Mouse (Mus musculus): Measurements from ENCODE around the gene Rab11a. TPM values are rescaled to one million over a fixed set of nuclear protein-coding genes. Genes with fewer than 3 reads are reported as not detected.

Gene Rab11a
- polyA plus RNA-seq, 2 experiments, result 89.6 to 243 TPM

- TF ChIP-seq EP300 (IDR thresholded peaks at IDR 0.05; ENCODE audit: low read depth) (0 out of 2 replicates have a peak, but pooled peaks have one; percentile 9), CTCF (IDR thresholded peaks at IDR 0.05; ENCODE audit: low read depth) (peak; percentile 70)
- Histone ChIP-seq H3K4me3 (ENCODE audit: insufficient read depth in 1 of 2, low read depth in 2 of 2, low read length in 2 of 2) (no peak overlapping the region), H3K4me2 (ENCODE audit: low read depth) (no peak overlapping the region), H3K9ac (replicated peaks) (no peak overlapping the region), H3K27ac (no peak overlapping the region), H3K4me1 (replicated peaks; ENCODE audit: control insufficient read depth in 2 of 2, insufficient read depth in 2 of 2, low read length in 1 of 2) (peaks cover 0 to 8% of the 10 kb centered on the region in 2 experiments; a peak in 1 of 4 replicates), H3K9me3 (ENCODE audit: control insufficient read depth, low read length) (no peaks in the 10 kb centered on the region), H3K36me3 (replicated peaks; ENCODE audit: control insufficient read depth, insufficient read depth, low read depth) (no peaks in the 10 kb centered on the region), H3K27me3 (ENCODE audit: control insufficient read depth, insufficient read depth, low read length) (no peaks in the 10 kb centered on the region)
- ATAC-seq (ENCODE audit: insufficient read depth) (no peak), DNase-seq (ENCODE audit: low read depth in 3 of 3, low spot score in 3 of 3) (peak in 1 of 3 experiments; percentile 47)
- WGBS (ENCODE audit: insufficient replicate concordance), result 70% methylated on average over 9 of the region's 9 CpGs
Observed at GRCm38 (mm10) chr9:64769066-64769695, 31.6 kb upstream of the Rab11a start.

- Histone ChIP-seq H3K4me1 (replicated peaks; ENCODE audit: control insufficient read depth in 2 of 2, insufficient read depth in 2 of 2, low read length in 1 of 2) (peaks cover 0 to 8% of the 10 kb centered on the region in 2 experiments; a peak in 1 of 4 replicates), H3K27me3 (ENCODE audit: control insufficient read depth, insufficient read depth, low read length) (no peaks in the 10 kb centered on the region), H3K4me3 (ENCODE audit: insufficient read depth in 1 of 2, low read depth in 2 of 2, low read length in 2 of 2) (no peak overlapping the region), H3K27ac (no peak overlapping the region), H3K9me3 (ENCODE audit: control insufficient read depth, low read length) (no peaks in the 10 kb centered on the region), H3K9ac (replicated peaks) (no peak overlapping the region), H3K4me2 (ENCODE audit: low read depth) (no peak overlapping the region), H3K36me3 (replicated peaks; ENCODE audit: control insufficient read depth, insufficient read depth, low read depth) (no peaks in the 10 kb centered on the region)
- no peak for DNase-seq (ENCODE audit: low read depth in 3 of 3, low spot score in 3 of 3)
- WGBS (ENCODE audit: insufficient replicate concordance), result 39% methylated on average over 1 of the region's 1 CpGs
- ATAC-seq (ENCODE audit: insufficient read depth), result no peak
- TF ChIP-seq CTCF (IDR thresholded peaks at IDR 0.05; ENCODE audit: low read depth) (no peak), EP300 (IDR thresholded peaks at IDR 0.05; ENCODE audit: low read depth) (no peak)
Observed at GRCm38 (mm10) chr9:64767796-64768195, 30.2 kb upstream of the Rab11a start.

GRCm38 (mm10) chr9:64766136-64766535 lies 28.6 kb upstream of the Rab11a start:
- H3K4me1 ChIP-seq (replicated peaks; ENCODE audit: control insufficient read depth in 2 of 2, insufficient read depth in 2 of 2, low read length in 1 of 2), result peaks cover 0 to 8% of the 10 kb centered on the region in 2 experiments; a peak in 1 of 4 replicates
- no peak for ATAC-seq (ENCODE audit: insufficient read depth)
- peak; percentile 49 for TF ChIP-seq CTCF (IDR thresholded peaks at IDR 0.05; ENCODE audit: low read depth)
- TF ChIP-seq EP300 (IDR thresholded peaks at IDR 0.05; ENCODE audit: low read depth), result no peak
- H3K4me2 ChIP-seq (ENCODE audit: low read depth), result no peak overlapping the region
- H3K27me3 ChIP-seq (ENCODE audit: control insufficient read depth, insufficient read depth, low read length), result no peaks in the 10 kb centered on the region
- no peak overlapping the region for H3K9ac ChIP-seq (replicated peaks)
- H3K27ac ChIP-seq, result no peak overlapping the region
- H3K36me3 ChIP-seq (replicated peaks; ENCODE audit: control insufficient read depth, insufficient read depth, low read depth), result no peaks in the 10 kb centered on the region
- DNase-seq (ENCODE audit: low read depth in 3 of 3, low spot score in 3 of 3), result no peak
- WGBS (ENCODE audit: insufficient replicate concordance), result 82% methylated on average over 3 of the region's 3 CpGs
- no peak overlapping the region for H3K4me3 ChIP-seq (ENCODE audit: insufficient read depth in 1 of 2, low read depth in 2 of 2, low read length in 2 of 2)
- no peaks in the 10 kb centered on the region for H3K9me3 ChIP-seq (ENCODE audit: control insufficient read depth, low read length)

- H3K4me2 ChIP-seq (ENCODE audit: low read depth), result no peak overlapping the region
- no peak overlapping the region for H3K4me3 ChIP-seq (ENCODE audit: insufficient read depth in 1 of 2, low read depth in 2 of 2, low read length in 2 of 2)
- no peaks in the 10 kb centered on the region for H3K27me3 ChIP-seq (ENCODE audit: control insufficient read depth, insufficient read depth, low read length)
- ATAC-seq (ENCODE audit: insufficient read depth) (no peak), DNase-seq (ENCODE audit: low read depth in 3 of 3, low spot score in 3 of 3) (no peak)
- H3K9ac ChIP-seq (replicated peaks), result no peak overlapping the region
- H3K9me3 ChIP-seq (ENCODE audit: control insufficient read depth, low read length), result no peaks in the 10 kb centered on the region
- 30% methylated on average over 2 of the region's 2 CpGs for WGBS (ENCODE audit: insufficient replicate concordance)
- H3K36me3 ChIP-seq (replicated peaks; ENCODE audit: control insufficient read depth, insufficient read depth, low read depth), result no peaks in the 10 kb centered on the region
- no peak overlapping the region for H3K27ac ChIP-seq
- TF ChIP-seq CTCF (IDR thresholded peaks at IDR 0.05; ENCODE audit: low read depth) (no peak), EP300 (IDR thresholded peaks at IDR 0.05; ENCODE audit: low read depth) (0 out of 2 replicates have a peak, but pooled peaks have one; percentile 30)
- peaks cover 0 to 4% of the 10 kb centered on the region in 2 experiments; a peak in 1 of 4 replicates for H3K4me1 ChIP-seq (replicated peaks; ENCODE audit: control insufficient read depth in 2 of 2, insufficient read depth in 2 of 2, low read length in 1 of 2)
Observed at GRCm38 (mm10) chr9:64764824-64765223, 27.3 kb upstream of the Rab11a start.

GRCm38 (mm10) chr9:64758052-64758451 lies 20.5 kb upstream of the Rab11a start:
- Histone ChIP-seq H3K4me3 (ENCODE audit: insufficient read depth in 1 of 2, low read depth in 2 of 2, low read length in 2 of 2) (no peak overlapping the region), H3K4me2 (ENCODE audit: low read depth) (no peak overlapping the region), H3K9me3 (ENCODE audit: control insufficient read depth, low read length) (no peaks in the 10 kb centered on the region), H3K36me3 (replicated peaks; ENCODE audit: control insufficient read depth, insufficient read depth, low read depth) (no peaks in the 10 kb centered on the region), H3K4me1 (replicated peaks; ENCODE audit: control insufficient read depth in 2 of 2, insufficient read depth in 2 of 2, low read length in 1 of 2) (no peaks in the 10 kb centered on the region), H3K9ac (replicated peaks) (no peak overlapping the region), H3K27me3 (ENCODE audit: control insufficient read depth, insufficient read depth, low read length) (no peaks in the 10 kb centered on the region), H3K27ac (no peak overlapping the region)
- DNase-seq (ENCODE audit: low read depth in 3 of 3, low spot score in 3 of 3) (no peak), ATAC-seq (ENCODE audit: insufficient read depth) (no peak)
- TF ChIP-seq EP300 (IDR thresholded peaks at IDR 0.05; ENCODE audit: low read depth) (no peak), CTCF (IDR thresholded peaks at IDR 0.05; ENCODE audit: low read depth) (no peak)
- WGBS (ENCODE audit: insufficient replicate concordance), result 78% methylated on average over 14 of the region's 14 CpGs
